Mouse (Mus musculus) MEL (cell line): ENCODE data around the gene Sh2b1. TPM values are rescaled to one million over a fixed set of nuclear protein-coding genes. Genes with fewer than 3 reads are reported as not detected.

Experiments used
- DNase-seq: peaks from one replicate; pipeline ENCODE4 v3.0.0; 2011; ENCODE audit warnings: low read depth, low spot score
- H3K27ac ChIP-seq: 2 replicates; pipeline ENCODE4 v1.5.1; 2012; ENCODE audit warnings: low read depth, mild to moderate bottlenecking, control low read depth, low read length, moderate library complexity; ENCODE audit not compliant: control insufficient read depth
- H3K27me3 ChIP-seq, 2 experiments: fragments of 150-350 bp in 1 of 2; sonication (generic) in 1 of 2; 2 replicates each; pipeline ENCODE4 v1.6.1; 2012; ENCODE audit warnings: low read length in 2 of 2, mild to moderate bottlenecking in 2 of 2, improper control_type of control experiment in 1 of 2, moderate library complexity in 1 of 2; ENCODE audit not compliant: insufficient read depth in 2 of 2, control insufficient read depth in 1 of 2
- H3K36me3 ChIP-seq, 2 experiments: 2 replicates each; pipeline ENCODE4 v1.6.1; 2012 to 2014; ENCODE audit warnings: low read length in 2 of 2, improper control_type of control experiment in 1 of 2, inconsistent platforms in 1 of 2, mild to moderate bottlenecking in 1 of 2; ENCODE audit not compliant: insufficient read depth in 2 of 2, control insufficient read depth in 1 of 2
- H3K4me1 ChIP-seq, 2 experiments: fragments of 150-350 bp in 1 of 2; sonication (generic) in 1 of 2; 2 replicates each; pipeline ENCODE4 v1.6.1; 2012; ENCODE audit warnings: low read length in 2 of 2, improper control_type of control experiment in 1 of 2, mild to moderate bottlenecking in 1 of 2; ENCODE audit not compliant: insufficient read depth in 2 of 2, control insufficient read depth in 1 of 2
- H3K4me3 ChIP-seq, 2 experiments: fragments of 150-350 bp in 1 of 2; sonication (generic) in 1 of 2; 2 replicates each; pipeline ENCODE4 v1.5.1; 2012; ENCODE audit warnings: low read depth in 2 of 2, low read length in 2 of 2, mild to moderate bottlenecking in 2 of 2, moderate library complexity in 2 of 2, control low read depth in 1 of 2, improper control_type of control experiment in 1 of 2; ENCODE audit not compliant: control insufficient read depth in 1 of 2, insufficient read depth in 1 of 2
- H3K79me2 ChIP-seq: 2 replicates; pipeline ENCODE4 v1.6.1; 2012; ENCODE audit warnings: mild to moderate bottlenecking, low read length, moderate library complexity; ENCODE audit not compliant: control insufficient read depth, poor library complexity, insufficient read depth
- H3K9ac ChIP-seq: 2 replicates; pipeline ENCODE4 v1.6.1; 2012; ENCODE audit warnings: low read depth, mild to moderate bottlenecking, control low read depth, low read length, moderate library complexity; ENCODE audit not compliant: control insufficient read depth, poor library complexity, severe bottlenecking
- H3K9me3 ChIP-seq: fragments of 150-350 bp; sonication (generic); replicated peaks from 2 replicates; pipeline ENCODE4 v1.6.1; 2012; ENCODE audit warnings: mild to moderate bottlenecking, low read length, improper control_type of control experiment, moderate library complexity; ENCODE audit not compliant: insufficient read depth
- BHLHE40 ChIP-seq: IDR thresholded peaks from 2 replicates; pipeline ENCODE4 v1.6.1; 2012; ENCODE audit warnings: low read depth, mild to moderate bottlenecking, inconsistent platforms, low read length, improper control_type of control experiment, borderline replicate concordance
- CHD1 ChIP-seq: IDR thresholded peaks from 2 replicates; pipeline ENCODE4 v1.6.1; 2012; ENCODE audit warnings: low read depth, mild to moderate bottlenecking, inconsistent platforms, low read length, improper control_type of control experiment
- CHD2 ChIP-seq: IDR thresholded peaks from 2 replicates; pipeline ENCODE4 v1.6.1; 2011; ENCODE audit warnings: low read length, improper control_type of control experiment
- E2F4 ChIP-seq: IDR thresholded peaks from 2 replicates; pipeline ENCODE4 v1.6.1; 2011; ENCODE audit warnings: low read depth, low read length, improper control_type of control experiment, borderline replicate concordance
- ELF1 ChIP-seq: IDR thresholded peaks from 2 replicates; pipeline ENCODE4 v1.6.1; 2014; ENCODE audit warnings: low read depth, mild to moderate bottlenecking, inconsistent platforms, low read length, improper control_type of control experiment, moderate library complexity
- EP300 ChIP-seq, 2 experiments: IDR thresholded peaks; 2 replicates each; pipeline ENCODE4 v1.6.1; 2011; ENCODE audit warnings: improper control_type of control experiment in 2 of 2, low read length in 2 of 2, low read depth in 1 of 2, mild to moderate bottlenecking in 1 of 2
- HCFC1 ChIP-seq: IDR thresholded peaks from 2 replicates; pipeline ENCODE4 v1.6.1; 2012; ENCODE audit warnings: low read depth, mild to moderate bottlenecking, inconsistent platforms, low read length, improper control_type of control experiment, moderate library complexity
- JUND ChIP-seq: IDR thresholded peaks from 2 replicates; pipeline ENCODE4 v1.6.1; 2011; ENCODE audit warnings: low read depth, mild to moderate bottlenecking, improper control_type of control experiment, low read length
- KAT2A ChIP-seq: conservative IDR thresholded peaks from 2 replicates; pipeline ENCODE4 v1.6.1; 2012; ENCODE audit warnings: low read depth, low read length, improper control_type of control experiment, inconsistent platforms
- MAFK ChIP-seq: IDR thresholded peaks from 2 replicates; pipeline ENCODE4 v1.6.1; 2011; ENCODE audit warnings: low read depth, mild to moderate bottlenecking, low read length, improper control_type of control experiment, borderline replicate concordance
- MEF2A ChIP-seq: IDR thresholded peaks from 2 replicates; pipeline ENCODE4 v1.6.1; 2014; ENCODE audit warnings: low read depth, mild to moderate bottlenecking, inconsistent platforms, low read length, improper control_type of control experiment; ENCODE audit not compliant: poor library complexity, insufficient replicate concordance, severe bottlenecking; ENCODE audit errors: extremely low read depth
- MXI1 ChIP-seq: IDR thresholded peaks from 2 replicates; pipeline ENCODE4 v1.6.1; 2011; ENCODE audit warnings: mild to moderate bottlenecking, low read depth, low read length, improper control_type of control experiment
- MYB ChIP-seq: IDR thresholded peaks from 2 replicates; pipeline ENCODE4 v1.6.1; 2011; ENCODE audit warnings: mild to moderate bottlenecking, low read depth, low read length, improper control_type of control experiment
- NELFE ChIP-seq: IDR thresholded peaks from 2 replicates; pipeline ENCODE4 v1.6.1; 2011; ENCODE audit warnings: low read depth, low read length, improper control_type of control experiment
- NRF1 ChIP-seq: IDR thresholded peaks from 2 replicates; pipeline ENCODE4 v1.6.1; 2014; ENCODE audit warnings: low read depth, mild to moderate bottlenecking, inconsistent platforms, low read length, improper control_type of control experiment, moderate library complexity; ENCODE audit not compliant: poor library complexity, insufficient read depth, severe bottlenecking
- POLR2A ChIP-seq, 2 experiments: IDR thresholded peaks; 2 replicates each; pipeline ENCODE4 v1.6.1; 2011 to 2012; ENCODE audit warnings: low read length in 2 of 2, mild to moderate bottlenecking in 2 of 2, control low read depth in 1 of 2, improper control_type of control experiment in 1 of 2, low read depth in 1 of 2, moderate library complexity in 1 of 2; ENCODE audit not compliant: control insufficient read depth in 1 of 2, insufficient read depth in 1 of 2, poor library complexity in 1 of 2
- POLR2AphosphoS2 ChIP-seq: IDR thresholded peaks from 2 replicates; pipeline ENCODE4 v1.6.1; 2011; ENCODE audit warnings: low read length, improper control_type of control experiment
- RAD21 ChIP-seq: IDR thresholded peaks from 2 replicates; pipeline ENCODE4 v1.6.1; 2011; ENCODE audit warnings: mild to moderate bottlenecking, low read depth, low read length, improper control_type of control experiment
- RCOR1 ChIP-seq: IDR thresholded peaks from 2 replicates; pipeline ENCODE4 v1.6.1; 2012; ENCODE audit warnings: low read depth, mild to moderate bottlenecking, inconsistent platforms, low read length, improper control_type of control experiment
- SIN3A ChIP-seq: IDR thresholded peaks from 2 replicates; pipeline ENCODE4 v1.6.1; 2012; ENCODE audit warnings: low read length, improper control_type of control experiment, inconsistent platforms
- SMC3 ChIP-seq: IDR thresholded peaks from 2 replicates; pipeline ENCODE4 v1.6.1; 2011; ENCODE audit warnings: low read depth, low read length, improper control_type of control experiment
- TAL1 ChIP-seq: IDR thresholded peaks from 2 replicates; pipeline ENCODE4 v1.6.1; 2012; ENCODE audit warnings: mild to moderate bottlenecking, inconsistent platforms, low read length, moderate library complexity, mixed read lengths
- TBP ChIP-seq: IDR thresholded peaks from 2 replicates; pipeline ENCODE4 v1.8.0; 2011; ENCODE audit warnings: low read depth, low read length, improper control_type of control experiment
- TCF12 ChIP-seq: IDR thresholded peaks from 2 replicates; pipeline ENCODE4 v1.6.1; 2014; ENCODE audit warnings: low read depth, mild to moderate bottlenecking, inconsistent platforms, low read length, improper control_type of control experiment, moderate library complexity
- UBTF ChIP-seq: IDR thresholded peaks from 2 replicates; pipeline ENCODE4 v1.6.1; 2012; ENCODE audit warnings: low read depth, mild to moderate bottlenecking, inconsistent platforms, low read length, improper control_type of control experiment, moderate library complexity, borderline replicate concordance; ENCODE audit not compliant: insufficient read depth
- USF1 ChIP-seq: IDR thresholded peaks from 2 replicates; pipeline ENCODE4 v1.6.1; 2014; ENCODE audit warnings: low read depth, mild to moderate bottlenecking, inconsistent platforms, low read length, improper control_type of control experiment, moderate library complexity
- USF2 ChIP-seq, 2 experiments: IDR thresholded peaks; 2 replicates each; pipeline ENCODE4 v1.6.1; 2011 to 2012; ENCODE audit warnings: improper control_type of control experiment in 2 of 2, low read length in 2 of 2, borderline replicate concordance in 1 of 2, inconsistent platforms in 1 of 2, low read depth in 1 of 2, mild to moderate bottlenecking in 1 of 2; ENCODE audit not compliant: insufficient read depth in 1 of 2
- ZC3H11A ChIP-seq: IDR thresholded peaks from 2 replicates; pipeline ENCODE4 v1.6.1; 2012; ENCODE audit warnings: low read depth, mild to moderate bottlenecking, inconsistent platforms, low read length, improper control_type of control experiment
- ZMIZ1 ChIP-seq: IDR thresholded peaks from 2 replicates; pipeline ENCODE4 v1.6.1; 2012; ENCODE audit warnings: low read depth, mild to moderate bottlenecking, inconsistent platforms, low read length, improper control_type of control experiment, moderate library complexity
- ZNF384 ChIP-seq: IDR thresholded peaks from 2 replicates; pipeline ENCODE4 v1.6.1; 2012; ENCODE audit warnings: low read depth, mild to moderate bottlenecking, inconsistent platforms, low read length, improper control_type of control experiment
- polyA plus RNA-seq, 2 experiments: library from polyadenylated mRNA; stranded (reverse) in 1 of 2; unstranded in 1 of 2; fragments of >175 nt in 1 of 2; fragments of >200 nt in 1 of 2; gene quantifications; 2 replicates each; pipeline versions ENCODE4 v1.2.1 to v1.2.4; 2012; ENCODE audit warnings: low replicate concordance in 2 of 2, low read depth in 1 of 2; ENCODE audit not compliant: insufficient read length in 2 of 2, insufficient read depth in 1 of 2, missing spikeins in 1 of 2
- total RNA-seq: library from RNA; depleted of rRNA; stranded (reverse); fragments of 300-350 nt; gene quantifications from 2 replicates; pipeline ENCODE4 v1.2.3, GENCODE M21; 2012

Gene Sh2b1
- total and polyA plus RNA-seq, 3 experiments, result 13.1 to 48.9 TPM; not detected in 1

- TF ChIP-seq ZMIZ1 (no peak), SMC3 (no peak), UBTF (no peak), ZC3H11A (no peak), CHD2 (no peak), NELFE (no peak), ELF1 (no peak), TCF12 (no peak), MXI1 (no peak), MAFK (no peak), MEF2A (no peak)
- Histone ChIP-seq H3K4me1 (peaks cover 4 to 11% of the 10 kb centered on the region in 2 experiments; a peak in 3 of 4 replicates), H3K36me3 (peaks cover 14 to 20% of the 10 kb centered on the region in 2 experiments), H3K4me3 (no peak overlapping the region), H3K27ac (no peak overlapping the region), H3K9ac (no peak overlapping the region), H3K27me3 (no peaks in the 10 kb centered on the region), H3K79me2 (peaks cover 28% of the 10 kb centered on the region), H3K9me3 (no peaks in the 10 kb centered on the region)
- DNase-seq, result no peak
Measured at GRCm38 (mm10) chr7:126504913-126505312, 29.7 kb upstream of the Sh2b1 start.

GRCm38 (mm10) chr7:126503273-126503878 lies 28.2 kb upstream of the Sh2b1 start, which contains the start of gene Atxn2l:
TSS of gene Atxn2l (minus strand) at chr7:126503437.
- Histone ChIP-seq H3K36me3 (peaks cover 26 to 32% of the 10 kb centered on the region in 2 experiments), H3K79me2 (peaks cover 34% of the 10 kb centered on the region), H3K9me3 (no peaks in the 10 kb centered on the region), H3K9ac (peak within 1 kb of the TSS; percentile 100), H3K4me1 (peaks cover 4 to 12% of the 10 kb centered on the region in 2 experiments; a peak in 3 of 4 replicates), H3K27ac (peak within 1 kb of the TSS; percentile 99), H3K27me3 (no peaks in the 10 kb centered on the region), H3K4me3 (peak within 1 kb of the TSS; percentile 70 to 96)
- peak; percentile 99 for DNase-seq
- TF ChIP-seq POLR2A (IDR thresholded peaks at IDR 0.05; ENCODE audit: control insufficient read depth in 1 of 2, insufficient read depth in 1 of 2, low read depth in 1 of 2, low read length in 2 of 2, poor library complexity in 1 of 2) (peak; percentile 47 to 73), JUND (no peak), BHLHE40 (no peak), MXI1 (peak; percentile 69), TAL1 (no peak), EP300 (IDR thresholded peaks at IDR 0.05; ENCODE audit: low read depth in 1 of 2, low read length in 2 of 2) (peak in 1 of 2 experiments; percentile 35; a peak in 2 of 4 replicates), E2F4 (peak; percentile 60; the same call in 1 of the 2 replicates), ZMIZ1 (peak; percentile 85), ZNF384 (peak; percentile 89), HCFC1 (peak; percentile 90), NRF1 (peak; percentile 88), RAD21 (no peak), TCF12 (peak; percentile 67), USF2 (IDR thresholded peaks at IDR 0.05; ENCODE audit: borderline replicate concordance in 1 of 2, insufficient read depth in 1 of 2, low read depth in 1 of 2, low read length in 2 of 2) (no peak), POLR2AphosphoS2 (peak; percentile 95), KAT2A (peak; percentile 96), MAFK (no peak), USF1 (0 out of 2 replicates have a peak, but pooled peaks have one; percentile 34), TBP (peak; percentile 88), SIN3A (peak; percentile 92), CHD1 (no peak; the same call in 1 of the 2 replicates), RCOR1 (no peak), MYB (0 out of 2 replicates have a peak, but pooled peaks have one; percentile 26), NELFE (peak; percentile 83), CHD2 (peak; percentile 81)
